Mouse (Mus musculus) CH12.LX (cell line): ENCODE measurements at regions not wholly inside any gene's neighbourhood (a gene's known extent, or its start where the extent isn't known, plus 50 kb on each side); places are given as distances from the start of the nearest gene placed in this dataset.

ENCODE experiments used
- DNase-seq: peaks from one replicate; pipeline ENCODE4 v3.0.0-alpha.2; 2013; ENCODE audit errors: extremely low read depth
- H3K27ac ChIP-seq: 2 replicates; pipeline ENCODE4 v1.5.1; 2012; ENCODE audit warnings: low read depth, mild to moderate bottlenecking, control low read depth, moderate library complexity; ENCODE audit not compliant: insufficient read depth
- H3K27me3 ChIP-seq: replicated peaks from 2 replicates; pipeline ENCODE3; 2012; ENCODE audit warnings: inconsistent platforms
- H3K36me3 ChIP-seq, 2 experiments: replicated peaks in 1 of 2; 2 replicates each; pipeline versions ENCODE3 to v1.6.1; 2012; ENCODE audit warnings: inconsistent platforms in 1 of 2, low read length in 1 of 2, mild to moderate bottlenecking in 1 of 2, mixed read lengths in 1 of 2, moderate library complexity in 1 of 2; ENCODE audit not compliant: control insufficient read depth in 1 of 2, insufficient read depth in 1 of 2
- H3K4me1 ChIP-seq, 2 experiments: 2 replicates each; pipeline ENCODE4 v1.6.1; 2012; ENCODE audit warnings: inconsistent platforms in 1 of 2, moderate library complexity in 1 of 2; ENCODE audit not compliant: insufficient read depth in 2 of 2, control insufficient read depth in 1 of 2
- H3K4me2 ChIP-seq: 2 replicates; pipeline ENCODE4 v1.6.1; 2012; ENCODE audit warnings: low read depth, mild to moderate bottlenecking, control low read depth; ENCODE audit not compliant: poor library complexity, insufficient read depth, severe bottlenecking
- H3K4me3 ChIP-seq, 3 experiments: fragments of 150-350 bp in 1 of 3; sonication (generic) in 1 of 3; replicated peaks in 1 of 3; 2 replicates each; pipeline versions ENCODE3 to v1.5.1; 2011 to 2012; ENCODE audit warnings: low read depth in 2 of 3, low read length in 2 of 3, mild to moderate bottlenecking in 2 of 3, moderate library complexity in 2 of 3, control low read depth in 1 of 3, improper control_type of control experiment in 1 of 3, inconsistent platforms in 1 of 3, mixed read lengths in 1 of 3; ENCODE audit not compliant: poor library complexity in 1 of 3
- H3K79me2 ChIP-seq: replicated peaks from 2 replicates; pipeline ENCODE4 v1.6.1; 2012; ENCODE audit warnings: mild to moderate bottlenecking, moderate library complexity; ENCODE audit not compliant: control insufficient read depth, poor library complexity, insufficient read depth, severe bottlenecking; ENCODE audit errors: extremely low read depth
- H3K9ac ChIP-seq: 2 replicates; pipeline ENCODE4 v1.6.1; 2012; ENCODE audit warnings: low read depth, mild to moderate bottlenecking, control low read depth, moderate library complexity; ENCODE audit not compliant: insufficient read depth
- H3K9me3 ChIP-seq: replicated peaks from 2 replicates; pipeline ENCODE3; 2012; ENCODE audit warnings: low read length, inconsistent platforms, mixed read lengths
- BHLHE40 ChIP-seq: IDR thresholded peaks from 2 replicates; pipeline ENCODE4 v1.6.1; 2011; ENCODE audit warnings: mild to moderate bottlenecking, low read depth, low read length, improper control_type of control experiment
- CTCF ChIP-seq, 2 experiments: IDR thresholded peaks in 1 of 2; conservative IDR thresholded peaks in 1 of 2; 2 replicates each; pipeline ENCODE4 v1.5.1; 2011 to 2012; ENCODE audit warnings: low read depth in 2 of 2, low read length in 2 of 2, improper control_type of control experiment in 1 of 2, inconsistent platforms in 1 of 2, mild to moderate bottlenecking in 1 of 2, moderate library complexity in 1 of 2
- ELF1 ChIP-seq: IDR thresholded peaks from 2 replicates; pipeline ENCODE4 v1.6.1; 2014; ENCODE audit warnings: low read depth, mild to moderate bottlenecking, inconsistent platforms, low read length, improper control_type of control experiment
- GABPA ChIP-seq: IDR thresholded peaks from 2 replicates; pipeline ENCODE4 v1.6.1; 2012; ENCODE audit warnings: low read depth, low read length, improper control_type of control experiment, inconsistent platforms; ENCODE audit not compliant: insufficient replicate concordance
- MAFK ChIP-seq: IDR thresholded peaks from 2 replicates; pipeline ENCODE4 v1.6.1; 2011; ENCODE audit warnings: low read length, improper control_type of control experiment; ENCODE audit not compliant: insufficient replicate concordance
- MAX ChIP-seq: IDR thresholded peaks from 2 replicates; pipeline ENCODE4 v1.6.1; 2011; ENCODE audit warnings: low read length, improper control_type of control experiment
- MAZ ChIP-seq: IDR thresholded peaks from 2 replicates; pipeline ENCODE4 v1.6.1; 2012; ENCODE audit warnings: low read depth, mild to moderate bottlenecking, inconsistent platforms, low read length, improper control_type of control experiment, moderate library complexity
- MXI1 ChIP-seq: IDR thresholded peaks from 2 replicates; pipeline ENCODE4 v1.6.1; 2011; ENCODE audit warnings: mild to moderate bottlenecking, low read depth, low read length, improper control_type of control experiment
- MYC ChIP-seq: IDR thresholded peaks from 2 replicates; pipeline ENCODE4 v1.6.1; 2011; ENCODE audit warnings: low read depth, mild to moderate bottlenecking, improper control_type of control experiment, low read length
- NRF1 ChIP-seq: IDR thresholded peaks from 2 replicates; pipeline ENCODE4 v1.6.1; 2014; ENCODE audit warnings: low read depth, mild to moderate bottlenecking, inconsistent platforms, low read length, improper control_type of control experiment, moderate library complexity
- PAX5 ChIP-seq: IDR thresholded peaks from 2 replicates; pipeline ENCODE4 v1.6.1; 2012; ENCODE audit warnings: low read length, inconsistent platforms, mixed read lengths
- POLR2A ChIP-seq: IDR thresholded peaks from 2 replicates; pipeline ENCODE4 v1.6.1; 2011; ENCODE audit warnings: low read depth, mild to moderate bottlenecking, improper control_type of control experiment, low read length
- POLR2AphosphoS2 ChIP-seq: IDR thresholded peaks from 2 replicates; pipeline ENCODE4 v1.6.1; 2011; ENCODE audit warnings: low read depth, low read length, improper control_type of control experiment
- RCOR1 ChIP-seq: conservative IDR thresholded peaks from 2 replicates; pipeline ENCODE4 v1.6.1; 2012; ENCODE audit warnings: low read depth, mild to moderate bottlenecking, inconsistent platforms, low read length, improper control_type of control experiment
- SIN3A ChIP-seq: IDR thresholded peaks from 2 replicates; pipeline ENCODE4 v1.6.1; 2012; ENCODE audit warnings: low read length, improper control_type of control experiment, inconsistent platforms
- SMC3 ChIP-seq: IDR thresholded peaks from 2 replicates; pipeline ENCODE4 v1.6.1; 2011; ENCODE audit warnings: low read depth, low read length, improper control_type of control experiment
- USF1 ChIP-seq: IDR thresholded peaks from 2 replicates; pipeline ENCODE4 v1.6.1; 2014; ENCODE audit warnings: low read depth, mild to moderate bottlenecking, inconsistent platforms, low read length, improper control_type of control experiment
- USF2 ChIP-seq: conservative IDR thresholded peaks from 2 replicates; pipeline ENCODE4 v1.6.1; 2011; ENCODE audit warnings: low read depth, low read length, improper control_type of control experiment
- ZC3H11A ChIP-seq: IDR thresholded peaks from 2 replicates; pipeline ENCODE4 v1.6.1; 2012; ENCODE audit warnings: low read depth, mild to moderate bottlenecking, inconsistent platforms, low read length, improper control_type of control experiment
- ZKSCAN1 ChIP-seq: IDR thresholded peaks from 2 replicates; pipeline ENCODE4 v1.6.1; 2012; ENCODE audit warnings: low read depth, inconsistent platforms, low read length, improper control_type of control experiment, borderline replicate concordance
- ZNF384 ChIP-seq: IDR thresholded peaks from 2 replicates; pipeline ENCODE4 v1.6.1; 2012; ENCODE audit warnings: low read depth, low read length, improper control_type of control experiment, inconsistent platforms
- dilution Hi-C: fragments of 300-500 bp; cut with MboI; formaldehyde crosslinking; loops from 2 replicates; pipeline ENCODE4 v1.14.3; 2020; ENCODE audit warnings: low sequenced_read_pairs; ENCODE audit not compliant: extremely low pct_unique_long_range_greater_than_20kb, extremely low pct_ligation_motif_present
- in situ Hi-C: fragments of 300-500 bp; cut with MboI; formaldehyde crosslinking; loops from 3 replicates; pipeline ENCODE4 v1.14.3; 2019; ENCODE audit warnings: low sequenced_read_pairs, low pct_ligation_motif_present, low pct_unique_long_range_greater_than_20kb, mixed read lengths

DNA sequence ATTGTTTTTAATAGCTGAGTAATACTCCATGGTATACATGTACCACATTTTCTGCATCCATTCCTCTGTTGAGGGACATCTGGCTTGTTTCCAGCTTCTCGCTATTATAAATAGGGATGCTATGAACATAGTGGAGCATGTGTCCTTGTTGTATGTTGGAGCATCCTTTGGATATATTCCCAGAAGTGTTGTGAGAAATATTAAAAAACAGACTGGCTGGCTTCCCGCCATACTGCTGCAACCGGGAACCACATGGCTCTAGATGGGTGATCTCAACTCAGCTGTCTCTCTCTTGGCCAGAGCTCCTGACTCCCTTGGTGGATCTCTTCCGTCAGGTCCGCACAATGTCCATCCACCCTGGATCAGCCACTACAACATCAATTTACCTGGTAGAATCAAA lies 182.4 kb upstream of the Rasa1 start:
- in situ Hi-C loops = no loop called here
- DNase-seq = no peak
- TF ChIP-seq SMC3 (no peak), POLR2AphosphoS2 (no peak), USF1 (no peak), USF2 (no peak), MYC (no peak), PAX5 (no peak), GABPA (no peak), MAX (no peak), NRF1 (no peak), MAFK (no peak), RCOR1 (no peak), MAZ (no peak), BHLHE40 (no peak), POLR2A (no peak), ZKSCAN1 (no peak)
- TF ChIP-seq, all 38 proteins: peak for 0
- H3K4me1 ChIP-seq = no peaks in the 10 kb centered on the region
- dilution Hi-C loops = no loop called here
- H3K79me2 ChIP-seq = no peaks in the 10 kb centered on the region
- no peaks in the 10 kb centered on the region for H3K27me3 ChIP-seq
- H3K9me3 ChIP-seq = no peaks in the 10 kb centered on the region
- H3K4me2 ChIP-seq = no peak overlapping the region
- no peak overlapping the region for H3K4me3 ChIP-seq
- no peak overlapping the region for H3K27ac ChIP-seq
- no peaks in the 10 kb centered on the region for H3K36me3 ChIP-seq
- no peak overlapping the region for H3K9ac ChIP-seq

GRCm38 (mm10) chr13:85459387-85459786 lies 170.5 kb upstream of the Rasa1 start:
- dilution Hi-C loops = no loop called here
- H3K27me3 ChIP-seq = no peaks in the 10 kb centered on the region
- H3K4me2 ChIP-seq = no peak overlapping the region
- no peaks in the 10 kb centered on the region for H3K36me3 ChIP-seq
- H3K4me3 ChIP-seq = no peak overlapping the region
- TF ChIP-seq CTCF (conservative IDR thresholded peaks at IDR 0.05 in 1 of 2, IDR thresholded peaks at IDR 0.05 in 1 of 2; ENCODE audit: low read depth in 2 of 2, low read length in 2 of 2) = no peak
- TF ChIP-seq SIN3A = no peak
- TF ChIP-seq, all 38 proteins: peak for 0
- no peak overlapping the region for H3K27ac ChIP-seq
- no peaks in the 10 kb centered on the region for H3K9me3 ChIP-seq
- in situ Hi-C loops = no loop called here
- peaks cover 0 to 5% of the 10 kb centered on the region in 2 experiments; a peak in 2 of 4 replicates for H3K4me1 ChIP-seq
- no peak overlapping the region for H3K9ac ChIP-seq
- no peaks in the 10 kb centered on the region for H3K79me2 ChIP-seq
- DNase-seq = no peak

- H3K36me3 ChIP-seq = no peaks in the 10 kb centered on the region
- H3K4me3 ChIP-seq = no peak overlapping the region
- H3K27ac ChIP-seq = no peak overlapping the region
- H3K4me1 ChIP-seq = peaks cover 0 to 5% of the 10 kb centered on the region in 2 experiments; a peak in 2 of 4 replicates
- H3K79me2 ChIP-seq = no peaks in the 10 kb centered on the region
- TF ChIP-seq ZNF384 = no peak
- no peak for TF ChIP-seq ZC3H11A
- no peak for TF ChIP-seq SIN3A
- TF ChIP-seq ELF1 = no peak
- no peak for TF ChIP-seq POLR2AphosphoS2
- TF ChIP-seq PAX5 = no peak
- TF ChIP-seq MXI1 = no peak
- TF ChIP-seq MAFK = no peak
- no peak for TF ChIP-seq ZKSCAN1
- no peaks in the 10 kb centered on the region for H3K9me3 ChIP-seq
- H3K27me3 ChIP-seq = no peaks in the 10 kb centered on the region
- in situ Hi-C loops = no loop called here
- no peak overlapping the region for H3K4me2 ChIP-seq
- DNase-seq = no peak
- dilution Hi-C loops = no loop called here
- no peak overlapping the region for H3K9ac ChIP-seq
Measured at GRCm38 (mm10) chr13:85458611-85459010, 169.7 kb upstream of the Rasa1 start.
